Mouse (Mus musculus) midbrain, embryonic 14.5 days (tissue): ENCODE results near the gene Ttc30a2. TPM values are rescaled to one million over a fixed set of nuclear protein-coding genes. Genes with fewer than 3 reads are reported as not detected.
A peak's percentile ranks its signal among the peaks of the same experiment; 100 is the strongest.

ENCODE experiments used
- ATAC-seq: fragments of 200-750 bp; cut with Nextera tagmentation; 2 replicates; pipeline ENCODE4 v1.8.0; 2017; ENCODE audit warnings: moderate number of reproducible peaks, moderate library complexity; ENCODE audit not compliant: low FRiP score, low TSS enrichment
- DNase-seq: peaks from one replicate; pipeline ENCODE4 v3.0.0-alpha.2; 2015
- H3K27ac ChIP-seq: fragments of 300-500 bp; sonication (generic); replicated peaks from 2 replicates; pipeline ENCODE4 v1.5.1; 2014; ENCODE audit warnings: mild to moderate bottlenecking, low read depth, low read length, moderate library complexity
- H3K27me3 ChIP-seq: fragments of 300-500 bp; sonication (generic); 2 replicates; pipeline ENCODE4 v1.6.1; 2014; ENCODE audit warnings: low read length, control low read depth, mixed read lengths; ENCODE audit not compliant: control insufficient read depth, insufficient read depth
- H3K36me3 ChIP-seq: fragments of 300-500 bp; sonication (generic); 2 replicates; pipeline ENCODE4 v1.6.1; 2014; ENCODE audit warnings: low read length, control low read depth; ENCODE audit not compliant: control insufficient read depth, insufficient read depth
- H3K4me1 ChIP-seq: fragments of 300-500 bp; sonication (generic); 2 replicates; pipeline ENCODE4 v1.6.1; 2014; ENCODE audit warnings: mild to moderate bottlenecking, antibody characterized with exemption, low read length, control low read depth; ENCODE audit not compliant: control insufficient read depth, insufficient read depth
- H3K4me2 ChIP-seq: fragments of 300-500 bp; sonication (generic); 2 replicates; pipeline ENCODE4 v1.6.1; 2014; ENCODE audit warnings: mild to moderate bottlenecking, low read length, moderate library complexity
- H3K4me3 ChIP-seq: fragments of 300-500 bp; sonication (generic); replicated peaks from 2 replicates; pipeline ENCODE4 v1.5.1; 2014; ENCODE audit warnings: low read depth, low read length
- H3K9ac ChIP-seq: fragments of 300-500 bp; sonication (generic); replicated peaks from 2 replicates; pipeline ENCODE4 v1.6.1; 2014; ENCODE audit warnings: mild to moderate bottlenecking, low read length, moderate library complexity
- H3K9me3 ChIP-seq: fragments of 300-500 bp; sonication (generic); 2 replicates; pipeline ENCODE4 v1.6.1; 2016; ENCODE audit warnings: low read length, control low read depth, mixed read lengths; ENCODE audit not compliant: control insufficient read depth
- WGBS: fragments of 180-500 bp; shearing (Covaris S2); extraction: QIAGEN DNeasy Blood & Tissue Kit; methylation state at CpG from one replicate; pipeline ENCODE4 v1.1.7; 2014; 5-methylcytosine and 5-hydroxymethylcytosine counted together
- polyA plus RNA-seq: library from polyadenylated mRNA; unstranded; fragments of >200 nt; fragmentation: Nextera tagmentation; extraction: Ambion mirVana; gene quantifications from 2 replicates; pipeline ENCODE4 v1.2.1, GENCODE M21; 2014

The Ttc30a2 gene
- polyA plus RNA-seq, 1 experiment from 2014 or later: 1.2 TPM

DNA sequence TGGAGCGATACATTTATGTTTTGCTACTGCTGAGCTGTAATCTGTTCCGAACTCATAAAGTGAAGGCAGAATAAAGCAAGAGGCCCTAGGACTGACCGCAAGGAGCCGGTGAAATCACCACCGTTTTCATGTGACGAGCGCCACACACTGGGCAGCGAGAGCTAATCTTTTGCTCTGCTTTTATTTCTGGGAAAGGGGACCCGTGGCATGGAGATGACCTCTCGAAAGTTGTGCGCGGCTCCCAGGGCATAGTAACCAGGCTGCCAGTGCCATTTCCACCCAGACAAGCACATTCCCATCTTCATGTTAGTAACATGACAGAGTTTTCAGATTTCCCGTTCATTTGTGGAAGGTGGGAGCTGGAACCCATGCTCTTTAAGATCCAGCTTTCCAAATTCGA lies 13.5 kb downstream of the Ttc30a2 start:
- Histone ChIP-seq H3K4me2 (peak overlapping the region; percentile 36), H3K9ac (peak overlapping the region; percentile 20; the same call in 1 of the 2 replicates), H3K4me1 (peaks cover 24% of the 10 kb centered on the region), H3K27ac (no peak overlapping the region), H3K9me3 (no peaks in the 10 kb centered on the region), H3K36me3 (no peaks in the 10 kb centered on the region), H3K4me3 (no peak overlapping the region), H3K27me3 (no peaks in the 10 kb centered on the region)
- ATAC-seq (no peak), DNase-seq (peak; percentile 71)
- WGBS: 15% methylated on average over 14 of the region's 14 CpGs

DNA sequence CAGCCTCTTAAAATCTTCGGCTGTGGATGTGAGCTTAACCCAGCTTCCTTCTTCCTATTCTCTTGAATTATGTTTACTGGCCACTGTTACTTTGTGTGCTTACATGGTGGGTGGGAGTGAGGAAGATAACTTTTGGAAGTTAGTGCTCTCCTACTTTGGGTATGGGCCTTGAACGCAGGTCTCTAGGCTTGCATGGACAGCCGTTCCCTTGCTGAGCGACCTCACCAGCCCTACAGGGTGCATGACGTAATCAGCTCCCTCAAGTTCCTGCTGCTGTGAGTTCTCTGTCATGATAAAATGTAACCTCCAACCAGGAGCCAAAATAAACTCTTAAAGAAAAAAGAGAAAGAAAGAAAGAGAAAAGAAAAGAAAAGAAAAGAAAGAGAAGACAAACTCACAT lies 13.9 kb downstream of the Ttc30a2 start:
- ATAC-seq: no peak
- no peak for DNase-seq
- H3K9me3 ChIP-seq: no peaks in the 10 kb centered on the region
- H3K27ac ChIP-seq: no peak overlapping the region
- H3K4me2 ChIP-seq: peak overlapping the region; percentile 36; the same call in 1 of the 2 replicates
- H3K4me3 ChIP-seq: no peak overlapping the region
- WGBS: 79% methylated on average over 5 of the region's 5 CpGs
- no peak overlapping the region for H3K9ac ChIP-seq
- peaks cover 29% of the 10 kb centered on the region for H3K4me1 ChIP-seq
- no peaks in the 10 kb centered on the region for H3K27me3 ChIP-seq
- no peaks in the 10 kb centered on the region for H3K36me3 ChIP-seq

DNA sequence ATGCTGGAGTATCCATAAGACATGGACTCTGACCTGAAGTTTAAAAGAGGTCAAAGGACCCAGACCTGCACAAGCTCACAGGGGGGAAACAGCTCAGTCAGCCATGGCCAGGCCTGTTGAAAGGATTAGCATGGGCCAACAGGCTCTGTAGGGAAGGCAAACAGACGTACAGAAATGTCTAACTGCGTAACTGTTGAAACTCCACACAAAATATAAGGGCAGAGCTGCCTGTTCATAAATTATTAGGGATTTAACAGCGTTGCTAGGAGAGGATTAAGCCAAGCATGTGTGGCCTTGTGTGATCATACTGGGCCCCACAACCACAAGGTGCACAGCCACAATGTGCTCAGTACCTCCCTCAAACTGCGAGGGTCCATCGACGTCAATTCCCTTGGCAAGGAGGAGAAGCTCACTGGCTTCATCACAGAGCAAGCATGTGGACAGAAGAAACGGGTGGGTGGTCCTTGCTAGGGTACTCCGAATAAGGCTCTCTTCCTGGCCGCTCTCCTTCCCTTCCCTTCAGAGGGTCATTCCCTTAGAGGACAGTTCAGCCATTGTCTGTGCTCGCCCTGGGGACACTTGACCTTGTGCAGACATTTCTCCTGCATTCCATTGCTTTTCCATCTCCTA lies 14.6 kb downstream of the Ttc30a2 start:
- no peaks in the 10 kb centered on the region for H3K36me3 ChIP-seq
- no peak overlapping the region for H3K4me2 ChIP-seq
- no peak overlapping the region for H3K4me3 ChIP-seq
- peaks cover 30% of the 10 kb centered on the region for H3K4me1 ChIP-seq
- ATAC-seq (no peak), DNase-seq (no peak)
- H3K27me3 ChIP-seq: no peaks in the 10 kb centered on the region
- no peak overlapping the region for H3K27ac ChIP-seq
- H3K9me3 ChIP-seq: no peaks in the 10 kb centered on the region
- H3K9ac ChIP-seq: no peak overlapping the region
- 39% methylated on average over 10 of the region's 10 CpGs for WGBS

DNA sequence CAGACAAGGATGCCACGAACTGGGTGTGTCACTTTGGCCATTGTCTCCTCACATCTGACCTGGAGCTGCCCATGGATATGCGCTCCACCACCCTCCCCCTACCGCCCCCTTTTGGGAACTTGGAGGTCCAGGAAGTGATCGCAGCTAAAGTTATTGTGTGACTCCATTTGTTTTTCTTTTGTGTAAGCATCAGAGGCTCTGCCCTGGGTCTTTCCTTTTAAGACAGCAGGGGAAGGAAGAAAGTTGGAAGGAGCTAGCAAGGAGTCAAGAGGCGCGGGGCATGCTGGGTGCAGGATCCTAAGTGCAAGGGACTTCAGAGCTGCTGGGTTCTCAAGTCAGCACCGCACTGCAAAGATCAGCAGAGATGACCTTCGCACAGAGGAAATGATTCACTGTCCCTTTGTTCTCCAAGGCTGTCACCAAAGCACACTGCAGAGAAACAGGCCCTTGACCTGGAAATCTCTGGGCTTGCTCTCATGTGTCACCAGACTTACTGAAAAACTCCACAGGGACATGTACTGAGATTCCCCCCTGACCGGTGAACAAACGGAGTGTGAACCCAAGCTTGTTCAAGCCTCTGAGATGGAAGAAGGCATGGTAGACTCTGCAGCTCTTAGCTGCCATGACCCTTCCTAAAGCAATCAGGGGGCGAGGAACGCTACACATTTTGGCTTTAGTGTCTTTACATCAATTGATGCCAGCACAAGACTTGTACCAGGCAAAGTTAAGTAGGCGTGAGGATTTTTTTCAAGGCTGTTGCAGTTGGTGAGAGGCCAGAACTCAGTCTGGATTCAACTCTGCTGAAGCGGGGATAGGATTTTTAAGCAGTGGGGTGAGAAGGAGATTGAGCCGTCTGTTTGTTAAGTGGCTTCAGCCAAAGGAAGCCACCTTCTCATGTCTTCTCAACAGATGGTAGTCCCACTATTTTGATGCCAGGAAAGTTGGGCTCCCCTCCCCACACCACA lies 17.3 kb downstream of the Ttc30a2 start:
- Histone ChIP-seq H3K4me2 (peak overlapping the region; percentile 45), H3K9me3 (no peaks in the 10 kb centered on the region), H3K27ac (peak overlapping the region; percentile 67), H3K27me3 (no peaks in the 10 kb centered on the region), H3K36me3 (no peaks in the 10 kb centered on the region), H3K9ac (peak overlapping the region; percentile 36; the same call in 1 of the 2 replicates), H3K4me3 (no peak overlapping the region), H3K4me1 (peaks cover 30% of the 10 kb centered on the region)
- DNase-seq (no peak), ATAC-seq (no peak)
- 57% methylated on average over 15 of the region's 15 CpGs for WGBS

DNA sequence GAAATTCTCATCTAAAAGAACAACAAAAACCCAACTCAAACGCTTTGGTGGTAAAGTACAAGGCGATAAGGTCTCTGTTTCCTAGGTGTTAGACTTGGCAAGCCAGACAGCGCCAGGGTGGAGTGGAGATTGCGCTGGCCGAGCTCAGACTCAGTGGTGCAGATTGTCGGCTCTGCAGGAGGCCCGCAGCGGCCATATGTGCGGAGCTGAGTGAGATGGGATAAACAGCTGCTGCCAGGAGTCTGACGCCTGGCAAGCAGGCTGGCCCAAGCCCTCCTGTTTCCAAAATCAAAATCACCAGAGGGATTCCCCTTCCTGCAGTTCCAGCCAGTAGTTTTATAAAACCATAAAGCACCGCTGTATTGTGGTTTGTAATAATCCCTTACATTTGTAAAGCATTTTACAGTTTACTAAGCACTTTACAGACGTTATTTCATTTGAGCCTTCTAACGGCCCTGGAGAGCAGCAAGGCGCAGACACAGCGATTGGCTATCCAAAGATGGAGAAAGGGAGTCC lies 18.1 kb downstream of the Ttc30a2 start:
- DNase-seq (peak; percentile 68), ATAC-seq (peak; percentile 58; the same call in 1 of the 2 replicates)
- Histone ChIP-seq H3K36me3 (no peaks in the 10 kb centered on the region), H3K27me3 (no peaks in the 10 kb centered on the region), H3K27ac (peak overlapping the region; percentile 67), H3K9ac (peak overlapping the region; percentile 36; the same call in 1 of the 2 replicates), H3K9me3 (no peaks in the 10 kb centered on the region), H3K4me3 (no peak overlapping the region), H3K4me2 (peak overlapping the region; percentile 45), H3K4me1 (peaks cover 28% of the 10 kb centered on the region)
- WGBS: 6% methylated on average over 15 of the region's 15 CpGs

DNA sequence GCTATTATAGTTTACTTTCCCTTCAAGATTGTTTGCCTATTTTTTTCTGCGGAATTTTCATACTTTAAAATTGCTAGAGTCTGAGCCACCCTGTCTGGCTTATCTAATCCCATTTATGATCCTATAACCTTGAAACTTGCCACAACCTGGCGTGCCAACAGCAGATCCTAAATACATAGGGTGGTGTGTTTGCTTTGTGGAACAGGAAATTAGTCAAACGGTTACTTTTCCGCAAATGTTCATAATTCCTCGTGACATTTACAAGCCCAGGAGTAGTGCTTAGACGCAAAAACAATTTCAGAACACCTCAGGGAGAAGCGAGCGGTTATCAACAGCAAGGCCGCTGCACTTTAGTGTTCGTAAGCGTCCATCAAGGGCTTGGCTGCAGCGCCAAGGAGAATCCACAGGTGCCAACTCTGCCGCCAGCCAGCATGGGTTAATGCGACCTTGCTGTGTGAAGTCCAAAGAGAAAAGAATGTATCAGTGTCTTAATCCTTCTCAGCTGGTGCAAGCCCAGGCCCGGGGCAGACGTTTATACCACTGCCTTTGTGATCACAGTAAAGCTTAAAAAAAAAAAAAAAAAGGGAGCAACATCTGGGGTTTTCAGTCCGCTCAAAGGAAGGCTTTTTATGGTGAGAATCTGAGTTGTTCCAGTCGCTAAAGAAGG lies 18.7 kb downstream of the Ttc30a2 start:
- Histone ChIP-seq H3K27me3 (no peaks in the 10 kb centered on the region), H3K4me3 (no peak overlapping the region), H3K27ac (peak overlapping the region; percentile 67; the same call in 1 of the 2 replicates), H3K4me2 (peak overlapping the region; percentile 45), H3K4me1 (peaks cover 22% of the 10 kb centered on the region), H3K36me3 (no peaks in the 10 kb centered on the region), H3K9ac (no peak overlapping the region; the same call in 1 of the 2 replicates), H3K9me3 (no peaks in the 10 kb centered on the region)
- DNase-seq (peak; percentile 62), ATAC-seq (no peak)
- 23% methylated on average over 18 of the region's 18 CpGs for whole genome bisulfite sequencing

DNA sequence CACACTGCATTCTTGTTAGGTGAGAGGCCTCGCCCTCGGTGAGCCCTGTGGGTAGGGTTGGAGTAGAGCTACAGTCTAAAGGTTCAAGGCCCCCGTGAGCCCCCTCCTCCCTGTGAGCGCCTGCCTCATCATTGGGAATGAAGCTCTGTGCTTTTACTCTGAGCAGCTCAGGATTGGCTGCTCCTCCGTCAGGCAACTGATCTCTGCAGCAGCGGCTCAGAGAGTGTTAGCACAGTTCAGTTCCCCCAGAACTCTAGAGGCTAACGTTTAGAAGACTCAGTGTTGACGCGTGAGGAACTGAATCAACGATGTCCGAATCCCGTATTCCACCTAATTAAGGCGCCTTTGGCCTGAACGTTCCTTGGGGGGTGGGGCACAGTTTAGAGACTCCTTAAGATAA lies 22.3 kb downstream of the Ttc30a2 start:
- Histone ChIP-seq H3K4me2 (no peak overlapping the region), H3K9me3 (no peaks in the 10 kb centered on the region), H3K4me3 (no peak overlapping the region), H3K9ac (no peak overlapping the region), H3K27ac (no peak overlapping the region), H3K36me3 (no peaks in the 10 kb centered on the region), H3K4me1 (peaks cover 16% of the 10 kb centered on the region), H3K27me3 (no peaks in the 10 kb centered on the region)
- DNase-seq (no peak), ATAC-seq (no peak)
- WGBS: 49% methylated on average over 14 of the region's 14 CpGs

DNA sequence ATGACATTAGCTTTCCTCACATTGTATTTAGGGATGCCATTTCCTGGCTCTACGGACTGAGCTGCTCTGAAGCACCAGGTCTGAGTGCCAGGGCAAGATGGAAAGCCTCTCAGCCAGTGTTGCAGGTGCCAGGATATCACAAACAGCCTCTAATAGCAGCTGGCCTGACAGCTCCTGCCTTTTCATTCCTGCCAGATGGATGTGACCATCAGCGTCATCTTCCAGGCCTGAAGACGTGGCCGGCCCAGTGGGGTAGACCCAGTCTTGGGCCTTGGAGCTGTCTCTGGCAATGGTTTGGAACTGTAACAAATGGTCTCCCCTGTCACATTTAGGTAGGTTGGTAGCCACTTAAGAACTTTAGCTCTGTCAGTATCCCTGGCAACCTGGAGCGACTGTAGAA lies 24.6 kb downstream of the Ttc30a2 start:
- no peak overlapping the region for H3K9ac ChIP-seq
- H3K27ac ChIP-seq: no peak overlapping the region
- DNase-seq: no peak
- H3K36me3 ChIP-seq: no peaks in the 10 kb centered on the region
- no peaks in the 10 kb centered on the region for H3K27me3 ChIP-seq
- ATAC-seq: no peak
- 97% methylated on average over 5 of the region's 5 CpGs for WGBS
- no peaks in the 10 kb centered on the region for H3K4me1 ChIP-seq
- H3K9me3 ChIP-seq: no peaks in the 10 kb centered on the region
- no peak overlapping the region for H3K4me3 ChIP-seq
- no peak overlapping the region for H3K4me2 ChIP-seq
